Mouse (Mus musculus): ENCODE measurements at regions not wholly inside any gene's neighbourhood (a gene's known extent, or its start where the extent isn't known, plus 50 kb on each side); places are given as distances from the start of the nearest gene placed in this dataset.

DNA sequence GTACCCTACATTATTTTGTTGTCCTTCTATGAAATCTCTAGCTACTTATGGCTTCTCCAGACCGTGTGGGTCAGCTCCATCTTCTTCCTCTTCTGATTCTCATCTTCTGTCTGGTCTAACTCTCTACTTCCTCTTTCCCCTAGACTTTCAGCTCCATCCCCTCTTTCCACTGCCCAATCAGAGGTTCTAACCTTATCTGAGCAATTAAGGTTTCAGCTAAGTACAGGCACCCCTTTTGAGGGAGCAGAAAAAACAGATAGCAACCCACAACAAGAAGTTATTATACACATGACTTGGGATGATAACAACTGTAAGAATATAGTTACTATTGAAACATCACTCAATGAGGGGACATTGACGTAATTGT lies 136.8 kb upstream of the Meis1 start:
- TF ChIP-seq CTCF (IDR thresholded peaks at IDR 0.05; ENCODE audit: control insufficient read depth, insufficient read depth, low read length) = no peak
- no peak for TF ChIP-seq POLR2A (IDR thresholded peaks at IDR 0.05; ENCODE audit: borderline replicate concordance, control insufficient read depth, low read depth, low read length)
